Mouse (Mus musculus): ENCODE data around the gene Tbx1.
A peak's percentile ranks its signal among the peaks of the same experiment; 100 is the strongest.

Gene Tbx1

GRCm38 (mm10) chr16:18622916-18623750, 32.7 kb upstream of the Tbx1 start:
- DNase-seq (ENCODE audit: low read depth): no peak

GRCm38 (mm10) chr16:18622019-18622418, 31.5 kb upstream of the Tbx1 start, which contains the start of gene Gp1bb:
Gp1bb (minus strand) TSS chr16:18622403.
- DNase-seq (ENCODE audit: low read depth): no peak

GRCm38 (mm10) chr16:18621362-18622001, 31.0 kb upstream of the Tbx1 start:
- DNase-seq (ENCODE audit: low read depth): no peak

- DNase-seq (ENCODE audit: low read depth): no peak
Measured at GRCm38 (mm10) chr16:18620601-18621361, 30.3 kb upstream of the Tbx1 start.

- no peak for DNase-seq (ENCODE audit: low read depth)
Measured at GRCm38 (mm10) chr16:18620201-18620600, 29.7 kb upstream of the Tbx1 start.

- DNase-seq (ENCODE audit: low read depth): no peak
Measured at GRCm38 (mm10) chr16:18619110-18619509, 28.6 kb upstream of the Tbx1 start.

GRCm38 (mm10) chr16:18618297-18618696, 27.8 kb upstream of the Tbx1 start:
- DNase-seq (ENCODE audit: low read depth): no peak

- DNase-seq (ENCODE audit: low read depth): peak; percentile 72
Measured at GRCm38 (mm10) chr16:18617370-18618065, 27.0 kb upstream of the Tbx1 start.

- DNase-seq (ENCODE audit: low read depth): no peak
Measured at GRCm38 (mm10) chr16:18613301-18613700, 22.8 kb upstream of the Tbx1 start.

- DNase-seq (ENCODE audit: low read depth): no peak
Measured at GRCm38 (mm10) chr16:18611752-18612151, 21.3 kb upstream of the Tbx1 start.

- DNase-seq (ENCODE audit: low read depth): no peak
Measured at GRCm38 (mm10) chr16:18609099-18609498, 18.6 kb upstream of the Tbx1 start.

GRCm38 (mm10) chr16:18608226-18608625, 17.8 kb upstream of the Tbx1 start:
- DNase-seq (ENCODE audit: low read depth): no peak

- DNase-seq (ENCODE audit: low read depth): no peak
Measured at GRCm38 (mm10) chr16:18605705-18606104, 15.2 kb upstream of the Tbx1 start.

- no peak for DNase-seq (ENCODE audit: low read depth)
Measured at GRCm38 (mm10) chr16:18604267-18604701, 13.8 kb upstream of the Tbx1 start.

GRCm38 (mm10) chr16:18601447-18601846, 11.0 kb upstream of the Tbx1 start:
- DNase-seq (ENCODE audit: low read depth): no peak

- no peak for DNase-seq (ENCODE audit: low read depth)
Measured at GRCm38 (mm10) chr16:18598006-18598405, 7.5 kb upstream of the Tbx1 start.

- DNase-seq (ENCODE audit: low read depth): no peak
Measured at GRCm38 (mm10) chr16:18596255-18596654, 5.8 kb upstream of the Tbx1 start.

- no peak for DNase-seq (ENCODE audit: low read depth)
Measured at GRCm38 (mm10) chr16:18593930-18594329, 3.5 kb upstream of the Tbx1 start.

- DNase-seq (ENCODE audit: low read depth): no peak
Measured at GRCm38 (mm10) chr16:18591047-18592018, 862 bp upstream of the Tbx1 start.

GRCm38 (mm10) chr16:18589080-18589621, 1.3 kb downstream of the Tbx1 start:
- DNase-seq (ENCODE audit: low read depth): no peak

GRCm38 (mm10) chr16:18588738-18589055, 1.8 kb downstream of the Tbx1 start:
- DNase-seq (ENCODE audit: low read depth): no peak
